Mouse (Mus musculus): ENCODE data around the gene Lrrk1. TPM values are rescaled to one million over a fixed set of nuclear protein-coding genes. Genes with fewer than 3 reads are reported as not detected.

Lrrk1 gene
- polyA plus RNA-seq, 1 experiment = 31.0 TPM

GRCm38 (mm10) chr7:66224541-66224940 lies 163.6 kb downstream of the Lrrk1 start:
- TF ChIP-seq CTCF (IDR thresholded peaks at IDR 0.05; ENCODE audit: borderline replicate concordance, insufficient read depth, low read length) (no peak), POLR2A (IDR thresholded peaks at IDR 0.05; ENCODE audit: low read depth, low read length) (no peak)
- Histone ChIP-seq H3K27ac (ENCODE audit: insufficient read depth, low read length) (no peak overlapping the region), H3K4me1 (ENCODE audit: control insufficient read depth, insufficient read depth, low read length) (peaks cover 8% of the 10 kb centered on the region), H3K4me3 (ENCODE audit: insufficient read depth, low read length) (no peak overlapping the region)

- Histone ChIP-seq H3K4me3 (ENCODE audit: insufficient read depth, low read length) (no peak overlapping the region), H3K27ac (ENCODE audit: insufficient read depth, low read length) (peak overlapping the region; percentile 96), H3K4me1 (ENCODE audit: control insufficient read depth, insufficient read depth, low read length) (peaks cover 8% of the 10 kb centered on the region)
- TF ChIP-seq POLR2A (IDR thresholded peaks at IDR 0.05; ENCODE audit: low read depth, low read length) (no peak), CTCF (IDR thresholded peaks at IDR 0.05; ENCODE audit: borderline replicate concordance, insufficient read depth, low read length) (no peak)
These were observed 164.4 kb downstream of the Lrrk1 start for GRCm38 (mm10) chr7:66223731-66224130.

- TF ChIP-seq CTCF (IDR thresholded peaks at IDR 0.05; ENCODE audit: borderline replicate concordance, insufficient read depth, low read length) (no peak), POLR2A (IDR thresholded peaks at IDR 0.05; ENCODE audit: low read depth, low read length) (no peak)
- Histone ChIP-seq H3K27ac (ENCODE audit: insufficient read depth, low read length) (peak overlapping the region; percentile 84), H3K4me1 (ENCODE audit: control insufficient read depth, insufficient read depth, low read length) (peaks cover 10% of the 10 kb centered on the region), H3K4me3 (ENCODE audit: insufficient read depth, low read length) (0 out of 2 replicates have a peak overlapping the region, but pooled peaks have one; percentile 1)
These were observed 165.5 kb downstream of the Lrrk1 start for GRCm38 (mm10) chr7:66222621-66223091.

GRCm38 (mm10) chr7:66219794-66220227 lies 168.3 kb downstream of the Lrrk1 start:
- TF ChIP-seq CTCF (IDR thresholded peaks at IDR 0.05; ENCODE audit: borderline replicate concordance, insufficient read depth, low read length) = no peak
- no peak for TF ChIP-seq POLR2A (IDR thresholded peaks at IDR 0.05; ENCODE audit: low read depth, low read length)
- no peak overlapping the region for H3K27ac ChIP-seq (ENCODE audit: insufficient read depth, low read length)
- no peak overlapping the region for H3K4me3 ChIP-seq (ENCODE audit: insufficient read depth, low read length)
- peaks cover 17% of the 10 kb centered on the region for H3K4me1 ChIP-seq (ENCODE audit: control insufficient read depth, insufficient read depth, low read length)

GRCm38 (mm10) chr7:66219028-66219793 lies 168.9 kb downstream of the Lrrk1 start:
- H3K4me1 ChIP-seq (ENCODE audit: control insufficient read depth, insufficient read depth, low read length) = peaks cover 17% of the 10 kb centered on the region
- H3K27ac ChIP-seq (ENCODE audit: insufficient read depth, low read length) = no peak overlapping the region; the same call in 1 of the 2 replicates
- no peak for TF ChIP-seq POLR2A (IDR thresholded peaks at IDR 0.05; ENCODE audit: low read depth, low read length)
- TF ChIP-seq CTCF (IDR thresholded peaks at IDR 0.05; ENCODE audit: borderline replicate concordance, insufficient read depth, low read length) = no peak
- H3K4me3 ChIP-seq (ENCODE audit: insufficient read depth, low read length) = no peak overlapping the region

- no peak for TF ChIP-seq CTCF (IDR thresholded peaks at IDR 0.05; ENCODE audit: borderline replicate concordance, insufficient read depth, low read length)
- TF ChIP-seq POLR2A (IDR thresholded peaks at IDR 0.05; ENCODE audit: low read depth, low read length) = no peak
- Histone ChIP-seq H3K4me1 (ENCODE audit: control insufficient read depth, insufficient read depth, low read length) (peaks cover 14% of the 10 kb centered on the region), H3K27ac (ENCODE audit: insufficient read depth, low read length) (peak overlapping the region; percentile 32; the same call in 1 of the 2 replicates), H3K4me3 (ENCODE audit: insufficient read depth, low read length) (no peak overlapping the region)
These were observed 169.7 kb downstream of the Lrrk1 start for GRCm38 (mm10) chr7:66218193-66219014.

- H3K4me1 ChIP-seq (ENCODE audit: control insufficient read depth, insufficient read depth, low read length) = peaks cover 12% of the 10 kb centered on the region
- no peak for TF ChIP-seq CTCF (IDR thresholded peaks at IDR 0.05; ENCODE audit: borderline replicate concordance, insufficient read depth, low read length)
- TF ChIP-seq POLR2A (IDR thresholded peaks at IDR 0.05; ENCODE audit: low read depth, low read length) = no peak
- H3K27ac ChIP-seq (ENCODE audit: insufficient read depth, low read length) = peak overlapping the region; percentile 32; the same call in 1 of the 2 replicates
- no peak overlapping the region for H3K4me3 ChIP-seq (ENCODE audit: insufficient read depth, low read length)
These were observed 170.5 kb downstream of the Lrrk1 start for GRCm38 (mm10) chr7:66217531-66218094.

- TF ChIP-seq CTCF (IDR thresholded peaks at IDR 0.05; ENCODE audit: borderline replicate concordance, insufficient read depth, low read length) = no peak
- TF ChIP-seq POLR2A (IDR thresholded peaks at IDR 0.05; ENCODE audit: low read depth, low read length) = no peak
- Histone ChIP-seq H3K4me1 (ENCODE audit: control insufficient read depth, insufficient read depth, low read length) (peaks cover 12% of the 10 kb centered on the region), H3K27ac (ENCODE audit: insufficient read depth, low read length) (no peak overlapping the region), H3K4me3 (ENCODE audit: insufficient read depth, low read length) (no peak overlapping the region)
These were observed 171.1 kb downstream of the Lrrk1 start for GRCm38 (mm10) chr7:66217011-66217410.

- TF ChIP-seq CTCF (IDR thresholded peaks at IDR 0.05; ENCODE audit: borderline replicate concordance, insufficient read depth, low read length) = no peak
- no peak for TF ChIP-seq POLR2A (IDR thresholded peaks at IDR 0.05; ENCODE audit: low read depth, low read length)
- H3K27ac ChIP-seq (ENCODE audit: insufficient read depth, low read length) = no peak overlapping the region
- no peak overlapping the region for H3K4me3 ChIP-seq (ENCODE audit: insufficient read depth, low read length)
- peaks cover 10% of the 10 kb centered on the region for H3K4me1 ChIP-seq (ENCODE audit: control insufficient read depth, insufficient read depth, low read length)
These were observed 172.2 kb downstream of the Lrrk1 start for GRCm38 (mm10) chr7:66215911-66216310.
